Mouse (Mus musculus) heart, postnatal 14 days (tissue): ENCODE data around the gene Bmp8a. TPM values are rescaled to one million over a fixed set of nuclear protein-coding genes. Genes with fewer than 3 reads are reported as not detected.
A peak's percentile ranks its signal among the peaks of the same experiment; 100 is the strongest.
"Not testable (repeated sequence)": the region's sequence is repeated elsewhere in the genome, so short reads cannot be mapped to it uniquely, and the experiment has no call there.

ENCODE experiments used
- DNase-seq, 2 experiments: peaks; one replicate each; pipeline ENCODE4 v3.0.0; 2021 to 2022
- intact Hi-C: fragments of 180-260 bp; cut with DNase I; formaldehyde crosslinking; loops from one replicate; pipeline ENCODE4 v1.15.1; 2025
- total RNA-seq, 2 experiments: library from RNA; stranded (reverse); gene quantifications; 2 replicates each; pipeline ENCODE4 v1.2.3; 2021

The Bmp8a gene
- total RNA-seq, 2 experiments from 2014 or later: 0.10 to 0.12 TPM

DNA sequence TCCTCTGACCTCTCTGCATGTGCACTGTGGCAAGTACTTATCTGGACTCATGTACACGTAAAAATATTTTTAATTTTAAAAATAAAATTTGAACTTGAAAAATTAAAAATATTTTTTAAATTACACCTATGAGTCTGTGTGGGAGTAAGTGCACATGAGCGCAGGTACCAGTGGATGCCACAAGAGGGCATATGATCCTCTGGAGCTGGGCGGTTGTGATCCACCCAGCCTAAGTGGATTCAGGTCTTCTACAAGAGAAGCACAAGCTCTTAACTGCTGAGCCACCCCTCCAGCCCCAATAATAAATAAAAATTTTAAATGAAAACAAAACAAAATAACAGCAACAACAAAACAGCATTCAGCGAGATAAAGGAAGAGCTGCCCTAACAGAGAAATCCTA is 9.9 kb downstream of the Bmp8a start:
- no peak for DNase-seq
- intact Hi-C loops: no loop called here

DNA sequence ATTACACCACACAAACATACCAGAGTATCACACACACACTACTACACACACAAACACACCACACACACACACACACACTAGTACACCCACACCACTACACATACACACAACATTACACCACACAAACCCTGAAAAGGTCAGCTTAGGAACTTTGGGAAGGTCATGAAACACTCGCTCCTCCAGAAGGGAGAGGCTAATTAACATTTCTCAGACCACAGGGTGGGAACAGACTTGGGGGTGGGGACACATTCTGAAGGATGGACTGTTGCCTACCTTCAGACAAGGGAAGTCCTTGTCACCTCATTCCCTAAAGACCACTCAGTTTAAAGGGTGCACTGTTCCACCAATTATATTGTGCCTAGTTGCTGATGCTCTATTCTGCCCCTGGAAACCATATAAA is 11.1 kb downstream of the Bmp8a start:
- intact Hi-C loops, DNase-seq: not testable (repeated sequence)

DNA sequence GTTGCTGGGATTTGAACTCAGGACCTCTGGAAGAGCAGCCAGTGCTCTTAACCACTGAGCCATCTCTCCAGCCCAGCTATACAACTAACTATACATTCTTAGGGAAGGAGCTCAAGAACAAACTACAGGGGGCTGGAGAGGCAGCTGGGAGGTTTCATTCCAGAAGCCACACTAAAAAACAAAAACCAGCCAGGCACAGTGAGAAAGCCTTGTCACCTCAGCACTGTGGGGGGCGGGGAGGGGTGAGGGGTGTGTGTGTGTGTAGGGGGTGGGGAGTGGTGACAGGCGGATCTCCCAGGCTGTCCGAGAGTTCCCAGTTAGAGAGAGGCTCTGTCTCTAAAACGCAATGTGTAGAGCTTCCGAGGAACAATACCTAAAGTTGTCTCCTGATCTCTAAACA is 11.7 kb downstream of the Bmp8a start:
- DNase-seq: no peak
- intact Hi-C loops: no loop called here

DNA sequence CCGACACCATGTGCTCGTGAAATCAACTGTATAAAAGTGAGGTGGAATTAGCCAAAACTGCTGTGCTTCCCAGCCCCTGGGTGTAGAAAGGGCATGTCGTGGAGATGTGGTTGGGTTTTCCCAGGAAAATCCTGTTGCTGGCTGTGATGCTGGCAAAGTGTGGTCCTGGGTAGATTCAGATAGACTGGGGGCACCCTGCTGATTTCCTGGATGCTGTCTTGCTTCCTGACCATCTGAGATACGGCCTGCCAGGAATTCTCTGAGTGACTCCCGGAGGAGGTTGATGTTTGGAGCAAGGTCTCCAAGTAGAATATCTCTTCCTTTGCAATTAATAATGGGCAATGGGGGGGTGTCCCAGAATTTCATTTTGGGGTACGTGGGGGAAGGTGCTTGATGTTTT is 14.1 kb downstream of the Bmp8a start:
- DNase-seq: no peak
- intact Hi-C loops: no loop called here

DNA sequence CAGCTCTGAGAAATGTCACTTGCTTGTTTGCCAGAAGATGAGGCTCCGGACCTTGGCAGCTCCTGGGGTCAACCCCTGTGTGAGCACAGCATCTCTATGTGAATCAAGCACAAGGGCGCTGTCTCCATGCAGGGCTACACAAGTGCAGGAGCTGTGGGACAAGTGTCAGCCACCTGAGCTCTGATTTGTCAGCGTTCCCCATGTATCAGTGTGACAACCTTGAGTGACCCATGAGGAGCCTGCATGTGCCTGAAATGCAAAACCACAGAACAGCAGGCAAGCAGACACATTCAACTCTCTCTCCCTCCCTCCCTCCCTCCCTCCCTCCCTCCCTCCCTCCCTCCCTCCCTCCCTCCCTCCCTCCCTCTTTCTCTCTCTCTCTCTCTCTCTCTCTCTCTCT is 15.4 kb downstream of the Bmp8a start:
- DNase-seq: no peak
- intact Hi-C loops: no loop called here

GRCm38 (mm10) chr4:123326087-123326486 is 17.0 kb downstream of the Bmp8a start:
- DNase-seq: no peak
- intact Hi-C loops: no loop called here

GRCm38 (mm10) chr4:123323534-123323933 is 19.5 kb downstream of the Bmp8a start, which contains the start of gene Oxct2a:
Gene Oxct2a, minus strand, starts transcription at chr4:123323634.
- DNase-seq: no peak
- intact Hi-C loops: no loop called here

GRCm38 (mm10) chr4:123322910-123323309 is 20.1 kb downstream of the Bmp8a start:
- DNase-seq, intact Hi-C loops: not testable (repeated sequence)

DNA sequence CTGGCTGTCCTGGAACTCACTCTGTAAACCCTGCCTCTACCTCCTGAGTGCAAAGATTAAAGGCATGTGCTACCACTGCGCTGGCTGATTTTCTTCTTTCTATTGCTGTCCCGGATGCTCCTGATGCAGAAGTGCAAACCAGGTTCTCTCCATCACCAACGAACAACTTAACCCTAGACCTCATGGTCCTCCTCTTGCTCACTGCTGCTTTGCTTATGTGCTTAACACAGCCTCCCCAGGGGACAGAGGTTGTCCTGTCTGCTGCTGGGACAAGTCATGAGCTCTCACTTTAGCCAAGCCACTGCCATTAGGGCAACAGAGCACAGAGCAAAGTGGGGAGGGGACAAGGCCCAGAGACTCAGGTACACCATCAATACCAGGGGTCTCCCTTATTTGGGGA is 28.6 kb downstream of the Bmp8a start:
- DNase-seq: no peak
- intact Hi-C loops: no loop called here

GRCm38 (mm10) chr4:123313010-123313409 is 30.0 kb downstream of the Bmp8a start:
- no peak for DNase-seq
- intact Hi-C loops: no loop called here

- intact Hi-C loops: no loop called here
- DNase-seq: no peak
Observed at GRCm38 (mm10) chr4:123311845-123312244, 31.2 kb downstream of the Bmp8a start.

GRCm38 (mm10) chr4:123308292-123308691 is 34.8 kb downstream of the Bmp8a start:
- intact Hi-C loops: loop anchor here (5.0 to 10.0 kb wide), 2 partner anchors 34 to 357 kb away; partner anchors contain the start of gene Bmp8a
- peak in 1 of 2 experiments; percentile 52 for DNase-seq

GRCm38 (mm10) chr4:123306999-123307398 is 36.1 kb downstream of the Bmp8a start:
- intact Hi-C loops: loop anchor here (5.0 to 10.0 kb wide), 2 partner anchors 35 to 358 kb away; partner anchors contain the start of gene Bmp8a
- no peak for DNase-seq

DNA sequence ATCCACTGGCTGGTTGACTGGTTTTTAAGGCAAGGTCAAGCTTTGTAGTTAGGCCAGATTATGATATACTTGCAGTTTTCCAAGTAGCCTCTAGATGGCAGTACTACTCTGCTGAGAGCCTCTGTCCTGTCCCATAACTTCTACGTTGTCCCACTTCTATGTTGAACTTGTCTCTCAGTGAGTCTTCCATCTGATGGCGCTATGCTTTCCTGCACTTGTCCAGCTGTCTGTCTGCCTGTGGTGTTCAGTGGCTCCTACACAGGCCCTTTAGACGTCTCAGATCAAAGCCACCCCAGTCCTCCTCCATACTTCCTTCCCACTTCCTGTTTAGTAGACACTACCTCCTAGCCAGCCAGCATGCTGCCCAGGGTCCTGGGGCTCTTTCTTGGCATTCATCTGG is 37.3 kb downstream of the Bmp8a start:
- peak in 1 of 2 experiments; percentile 53 for DNase-seq
- intact Hi-C loops: loop anchor here (5.0 to 10.0 kb wide), 2 partner anchors 37 to 359 kb away; partner anchors contain the start of gene Bmp8a

DNA sequence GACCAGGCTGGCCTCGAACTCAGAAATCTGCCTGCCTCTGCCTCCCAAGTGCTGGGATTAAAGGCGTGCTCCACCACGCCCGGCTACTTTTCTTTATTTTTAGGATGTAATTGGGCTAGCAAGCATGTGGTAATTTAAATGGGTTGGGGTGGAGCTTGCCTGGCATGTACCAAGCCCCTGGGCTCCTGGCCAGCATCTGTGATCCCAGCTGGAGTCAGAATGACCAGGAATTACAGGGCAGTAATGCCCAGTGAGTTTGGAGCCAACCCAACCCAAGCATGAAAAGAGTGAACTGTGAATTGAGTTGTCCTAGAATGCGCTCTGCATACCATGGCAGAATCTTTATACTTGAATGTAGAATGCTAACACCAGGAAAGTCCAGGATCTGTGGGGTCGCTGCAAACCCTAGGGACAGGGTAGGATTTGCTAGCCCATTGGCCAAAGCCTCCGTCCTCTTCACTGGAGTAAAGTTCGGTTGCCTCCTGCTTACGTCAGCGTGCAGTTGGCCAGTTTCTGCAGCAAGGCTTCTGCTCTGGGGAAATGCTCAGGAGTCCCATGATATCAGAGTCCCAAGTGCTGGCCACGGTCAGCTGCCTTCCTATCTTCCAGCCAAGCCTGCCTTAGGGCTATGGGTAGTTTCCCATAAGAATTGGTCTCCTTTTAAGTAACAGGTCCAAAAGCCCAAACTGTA is 43.9 kb downstream of the Bmp8a start:
- intact Hi-C loops: no loop called here
- peak; percentile 61 to 76 for DNase-seq

DNA sequence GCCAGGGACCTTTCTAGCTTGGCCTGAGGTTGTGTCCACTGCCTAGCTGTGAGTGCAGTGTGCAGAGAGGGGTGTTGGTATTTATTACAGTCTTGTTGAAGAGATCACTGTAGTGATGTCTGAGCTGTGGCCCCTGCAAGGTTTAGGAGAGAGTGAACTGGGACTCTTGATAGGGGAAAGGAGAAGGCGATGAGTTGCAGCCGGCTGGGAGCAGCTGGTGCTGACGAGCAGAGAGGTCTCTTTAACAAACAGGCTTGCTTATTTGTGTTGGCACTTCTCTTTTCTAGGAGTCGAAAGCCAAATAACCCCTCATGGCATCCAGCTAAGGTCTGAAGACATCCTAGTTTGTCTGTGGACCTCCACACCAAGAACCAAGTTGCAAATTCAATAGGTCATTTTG is 44.8 kb downstream of the Bmp8a start:
- DNase-seq: peak; percentile 46 to 54

GRCm38 (mm10) chr4:123297195-123297960 is 45.7 kb downstream of the Bmp8a start:
- DNase-seq: no peak
- intact Hi-C loops: no loop called here

More for the DNA sequence above, 44.8 kb downstream of the Bmp8a start:
- intact Hi-C loops: no loop called here

DNA sequence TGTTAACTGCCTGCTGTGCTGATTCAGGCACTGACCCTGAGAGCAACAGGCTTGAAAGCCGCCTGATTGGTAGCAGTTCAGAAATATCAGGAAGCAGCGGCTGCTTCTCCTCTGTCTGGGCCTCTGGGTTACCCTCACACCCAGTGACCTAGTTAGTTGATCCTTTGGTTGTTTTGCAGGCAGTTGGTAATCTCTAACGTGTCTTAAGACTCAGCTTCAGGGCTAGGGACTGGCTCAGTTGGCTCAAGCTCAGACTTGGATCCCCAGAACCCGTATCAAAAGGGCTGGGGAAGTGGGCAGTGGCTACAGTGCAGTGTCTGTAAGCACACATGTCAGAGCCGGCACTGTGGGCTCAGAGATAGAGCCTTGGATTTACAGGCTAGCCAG is 46.9 kb downstream of the Bmp8a start:
- no peak for DNase-seq
- intact Hi-C loops: no loop called here

- DNase-seq: no peak
- intact Hi-C loops: no loop called here
Observed at GRCm38 (mm10) chr4:123295516-123296147, 47.4 kb downstream of the Bmp8a start.

DNA sequence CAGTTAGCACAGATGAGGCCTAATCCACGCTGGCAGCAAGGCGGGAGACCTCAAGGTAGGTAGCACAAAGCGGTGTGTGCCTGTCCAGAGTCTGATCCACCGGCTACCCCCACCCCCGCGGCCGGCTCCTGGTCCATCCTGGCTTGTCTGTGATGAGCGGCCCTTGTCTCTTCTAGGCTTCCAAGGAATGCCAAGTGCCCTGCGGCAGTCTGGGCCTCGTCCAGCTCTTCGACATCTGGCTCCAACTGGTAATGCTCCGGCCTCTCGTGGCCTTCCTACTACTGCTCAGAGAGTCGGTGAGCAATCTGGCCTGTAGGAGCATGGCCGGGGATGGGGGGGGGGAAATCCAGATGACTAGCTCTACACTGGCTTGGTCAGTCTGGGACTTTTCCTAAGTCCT is 48.0 kb downstream of the Bmp8a start:
- DNase-seq, intact Hi-C loops: not testable (repeated sequence)
